Mouse (Mus musculus) cerebellum, adult 18-20 months (tissue): ENCODE results near the gene Ada.

ENCODE experiments used
- DNase-seq, 2 experiments: peaks; one replicate each; pipeline ENCODE4 v3.0.0; 2021

Ada gene

DNA sequence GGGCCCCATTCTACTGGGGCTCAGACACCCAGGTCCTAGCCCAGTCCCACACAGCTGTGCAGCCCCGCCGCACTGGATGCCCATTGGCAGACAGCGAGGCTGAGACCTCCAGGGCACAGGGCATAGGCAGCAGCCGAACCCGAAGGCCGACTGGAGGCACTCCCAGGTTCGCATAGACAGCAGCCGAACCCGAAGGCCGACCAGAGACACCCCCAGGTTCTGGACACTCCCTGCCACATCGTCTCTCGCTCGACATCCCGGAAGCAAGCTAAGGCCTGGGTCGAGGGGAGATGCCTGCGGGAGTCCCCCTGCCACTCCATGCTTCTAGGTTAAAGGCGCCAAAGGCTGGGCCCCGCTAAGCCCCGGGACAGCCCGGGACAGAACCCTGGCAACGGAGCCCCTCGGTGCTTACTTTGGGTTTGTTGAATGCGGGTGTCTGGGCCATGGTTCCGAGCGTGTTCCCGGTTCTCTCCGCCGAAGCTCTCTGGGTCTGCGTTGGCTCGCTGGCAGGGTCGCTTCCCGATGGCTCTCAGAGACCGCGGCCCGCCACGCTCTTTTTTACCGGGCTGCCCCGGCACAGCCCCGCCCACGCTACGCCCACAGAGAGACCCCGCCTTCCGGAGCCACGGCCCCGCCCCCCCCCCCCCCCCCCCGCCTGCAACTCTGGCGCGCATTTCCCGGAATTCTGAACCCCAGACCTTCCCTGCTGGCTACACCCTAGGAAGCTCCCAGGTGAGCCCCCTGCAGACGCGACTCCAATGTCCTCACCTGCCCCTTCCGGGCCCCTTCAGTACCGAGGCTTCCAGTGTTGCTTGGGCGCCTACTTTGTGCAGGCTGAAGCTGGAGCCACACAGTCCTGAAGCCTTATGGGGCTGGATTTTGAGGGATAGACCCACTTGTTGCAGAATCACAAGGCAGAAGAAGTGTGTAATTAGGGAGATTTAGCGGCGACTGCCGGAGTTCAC is at the start of gene Ada:
TSS of gene Ada (minus strand) at position 593 of the 965 bp plus-strand sequence.
- DNase-seq: peak; percentile 33 to 36

DNA sequence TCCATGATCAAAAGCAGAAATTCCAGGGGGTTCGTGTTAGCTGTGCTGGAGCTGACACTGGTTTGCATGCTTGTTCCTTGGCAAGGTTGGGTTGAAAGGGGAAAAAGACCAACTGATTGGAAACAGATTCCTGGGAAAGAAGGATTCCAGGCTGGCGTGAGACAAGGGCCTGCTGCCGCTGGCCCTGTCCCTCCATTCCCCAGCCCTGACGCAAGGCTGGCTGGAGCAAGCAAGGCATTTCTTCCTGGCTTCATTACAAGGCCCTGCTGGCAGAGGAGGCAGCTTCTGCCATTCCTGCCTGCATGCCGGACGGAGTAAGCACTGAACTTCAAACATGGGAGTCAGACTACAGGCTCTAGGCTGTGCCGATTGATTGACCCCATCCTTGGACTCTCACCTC is 48.4 kb upstream of the Ada start:
- DNase-seq: no peak

DNA sequence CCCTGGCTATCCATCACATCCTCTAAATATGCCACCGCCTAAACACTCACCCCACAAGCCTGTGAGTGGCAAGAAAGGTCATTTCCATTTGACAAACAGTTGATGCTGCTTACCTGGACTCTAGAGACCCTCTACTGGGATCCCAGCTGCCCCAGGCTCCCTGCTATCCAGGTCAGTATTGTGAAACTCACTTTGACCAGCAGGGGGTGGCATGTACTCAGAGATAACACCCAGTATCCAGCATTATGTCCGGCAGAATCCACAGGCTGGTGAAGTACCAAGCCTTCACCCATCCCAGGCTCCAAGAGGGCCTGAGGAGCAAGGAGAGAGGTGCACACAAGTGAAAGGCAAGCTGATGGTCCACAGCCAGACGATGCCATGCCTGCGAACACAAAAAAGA is 38.4 kb upstream of the Ada start:
- DNase-seq: peak; percentile 68 to 73

GRCm38 (mm10) chr2:163787709-163788108 is 37.7 kb upstream of the Ada start:
- DNase-seq: peak; percentile 58

DNA sequence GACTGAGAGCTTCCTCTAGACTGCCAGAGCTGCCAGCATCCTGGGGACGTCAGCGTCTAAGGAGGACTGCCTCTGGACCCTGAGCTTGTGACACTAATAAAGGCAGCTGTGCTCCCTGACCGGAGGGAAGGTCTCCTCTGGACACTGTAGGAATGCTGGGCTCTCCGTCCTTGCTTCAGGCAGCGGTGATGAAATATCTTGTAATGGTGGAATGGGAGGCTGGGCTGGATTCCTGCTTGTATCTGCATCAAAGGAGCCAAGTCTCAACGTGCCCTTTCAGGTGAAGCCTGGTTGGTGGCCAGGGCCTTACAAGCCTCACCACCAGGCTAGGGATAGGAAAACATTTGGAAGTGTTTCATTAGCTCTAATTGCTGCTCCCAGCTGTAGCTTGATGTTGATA is 37.0 kb upstream of the Ada start:
- DNase-seq: no peak

GRCm38 (mm10) chr2:163783901-163784300 is 33.9 kb upstream of the Ada start:
- no peak for DNase-seq

DNA sequence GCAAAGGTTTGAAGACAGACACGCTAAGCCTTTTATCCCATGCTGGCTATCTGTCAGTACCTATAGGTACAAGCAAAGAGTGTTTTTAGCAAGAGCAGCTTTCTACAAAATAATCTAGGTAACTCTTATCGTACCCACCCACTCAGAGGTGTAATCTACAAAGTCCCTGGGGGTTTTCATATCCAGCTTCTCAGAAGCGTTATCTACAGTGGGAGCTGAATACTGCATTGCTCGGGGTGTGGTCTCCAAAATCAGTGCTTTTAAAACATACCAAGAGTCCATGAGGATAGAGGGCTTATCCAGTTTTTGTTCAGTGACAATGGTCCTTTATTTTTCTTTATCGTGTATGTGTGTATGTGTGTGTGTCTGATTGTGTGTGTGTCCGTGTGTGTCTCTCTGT is 33.3 kb upstream of the Ada start:
- no peak for DNase-seq

DNA sequence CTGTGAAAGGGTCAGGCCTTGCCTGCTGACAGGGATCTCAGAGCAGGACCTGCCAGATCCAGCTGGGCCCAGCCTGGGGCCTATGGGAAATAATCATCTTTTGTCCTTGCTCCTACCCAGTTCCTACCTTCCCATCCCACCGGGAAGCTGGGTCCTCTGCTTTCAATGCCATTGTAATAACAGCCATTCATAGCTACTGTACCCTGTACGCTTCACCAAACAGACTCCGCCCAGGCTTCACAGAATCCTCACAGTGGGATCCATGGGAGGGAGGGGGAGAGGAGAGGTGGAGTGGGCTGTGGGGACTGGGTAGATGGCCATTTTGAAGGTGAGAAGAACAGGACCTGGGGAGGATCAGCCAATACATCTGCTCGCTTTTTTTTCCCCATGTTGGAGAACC is 28.9 kb upstream of the Ada start:
- no peak for DNase-seq

- no peak for DNase-seq
Observed at GRCm38 (mm10) chr2:163777061-163777460, 27.0 kb upstream of the Ada start.

GRCm38 (mm10) chr2:163776661-163777060 is 26.6 kb upstream of the Ada start:
- no peak for DNase-seq

GRCm38 (mm10) chr2:163770731-163771130 is 20.7 kb upstream of the Ada start:
- DNase-seq: no peak

DNA sequence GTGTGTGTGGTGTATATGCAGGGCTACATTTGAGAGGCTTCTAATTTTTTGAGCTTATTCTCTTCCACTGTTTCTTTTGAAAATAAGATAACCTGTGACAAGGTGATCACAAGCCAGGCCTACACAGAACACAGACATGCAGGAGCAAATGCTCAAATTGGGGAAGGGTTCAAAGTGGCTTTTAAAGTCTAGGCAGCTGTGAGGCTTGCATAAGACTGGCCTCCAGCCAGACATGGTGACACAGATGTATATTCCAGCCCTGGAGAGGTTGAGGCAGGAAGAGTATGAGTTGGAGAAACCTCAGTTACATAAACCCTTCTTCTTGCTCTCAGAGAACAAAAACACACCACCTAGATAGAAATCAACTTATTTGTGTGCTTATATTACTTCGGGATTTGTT is 16.9 kb upstream of the Ada start:
- no peak for DNase-seq

DNA sequence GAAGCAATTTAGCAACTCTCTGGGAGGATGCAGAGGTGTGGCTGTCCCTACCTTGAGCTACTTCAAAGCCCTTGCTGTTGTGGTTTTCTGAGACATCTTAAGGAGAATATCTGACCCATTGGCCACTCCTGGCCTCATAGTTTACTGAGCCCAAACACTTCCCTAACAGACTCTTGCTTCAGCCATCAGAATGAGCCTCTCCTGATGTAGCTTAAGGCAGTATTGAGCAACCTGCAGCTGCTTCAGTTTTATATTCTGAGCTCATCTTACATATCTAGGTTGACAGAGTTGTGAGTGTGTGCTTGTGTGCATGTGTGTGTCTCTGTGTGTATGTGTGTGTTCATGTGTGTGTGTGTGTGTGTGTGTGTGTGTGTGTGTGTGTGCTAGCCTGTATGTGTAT is 16.2 kb upstream of the Ada start:
- no peak for DNase-seq

DNA sequence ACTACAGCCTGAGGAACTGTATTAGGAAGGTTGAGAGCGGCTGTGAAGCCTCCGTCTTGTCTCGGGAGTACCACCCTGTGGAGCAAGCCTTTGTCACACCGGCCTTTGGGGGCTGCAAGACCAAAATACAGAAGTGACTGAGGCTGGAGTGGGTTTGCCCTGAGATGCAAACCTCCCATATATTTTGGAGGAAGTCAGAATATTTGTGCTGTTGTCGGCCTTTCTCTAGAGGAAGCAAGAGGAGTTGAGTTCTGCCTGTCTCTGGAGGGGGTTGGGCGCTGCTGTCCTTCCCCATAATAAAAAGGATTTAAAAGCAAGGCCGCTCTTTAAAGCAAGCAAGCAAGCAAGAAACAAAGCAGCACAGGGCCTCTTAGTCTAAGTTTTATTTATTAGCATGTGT is 11.4 kb upstream of the Ada start:
- no peak for DNase-seq

GRCm38 (mm10) chr2:163760589-163760988 is 10.6 kb upstream of the Ada start:
- no peak for DNase-seq

DNA sequence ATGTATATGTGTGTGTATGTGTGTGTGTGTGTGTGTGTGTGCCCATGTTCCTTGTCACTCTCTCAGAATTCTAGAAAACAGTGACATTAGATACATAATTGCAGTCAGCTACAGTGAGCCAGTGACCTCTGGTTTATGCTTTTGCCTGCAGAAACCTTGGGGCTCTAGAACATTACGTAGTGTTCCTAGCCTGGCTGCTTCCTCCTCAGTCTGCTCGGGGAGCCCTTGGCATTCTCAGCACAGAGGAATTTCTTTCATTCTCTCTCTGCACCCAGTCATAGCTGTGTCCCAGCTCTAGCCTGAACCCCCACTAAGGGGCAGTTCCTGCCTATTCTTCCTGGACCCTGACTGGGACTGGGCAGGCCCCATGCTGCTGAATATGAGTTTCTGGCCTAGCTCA is 8.1 kb upstream of the Ada start:
- no peak for DNase-seq

GRCm38 (mm10) chr2:163756723-163757122 is 6.7 kb upstream of the Ada start:
- DNase-seq: peak in 1 of 2 experiments; percentile 20

GRCm38 (mm10) chr2:163754228-163754627 is 4.2 kb upstream of the Ada start:
- no peak for DNase-seq

DNA sequence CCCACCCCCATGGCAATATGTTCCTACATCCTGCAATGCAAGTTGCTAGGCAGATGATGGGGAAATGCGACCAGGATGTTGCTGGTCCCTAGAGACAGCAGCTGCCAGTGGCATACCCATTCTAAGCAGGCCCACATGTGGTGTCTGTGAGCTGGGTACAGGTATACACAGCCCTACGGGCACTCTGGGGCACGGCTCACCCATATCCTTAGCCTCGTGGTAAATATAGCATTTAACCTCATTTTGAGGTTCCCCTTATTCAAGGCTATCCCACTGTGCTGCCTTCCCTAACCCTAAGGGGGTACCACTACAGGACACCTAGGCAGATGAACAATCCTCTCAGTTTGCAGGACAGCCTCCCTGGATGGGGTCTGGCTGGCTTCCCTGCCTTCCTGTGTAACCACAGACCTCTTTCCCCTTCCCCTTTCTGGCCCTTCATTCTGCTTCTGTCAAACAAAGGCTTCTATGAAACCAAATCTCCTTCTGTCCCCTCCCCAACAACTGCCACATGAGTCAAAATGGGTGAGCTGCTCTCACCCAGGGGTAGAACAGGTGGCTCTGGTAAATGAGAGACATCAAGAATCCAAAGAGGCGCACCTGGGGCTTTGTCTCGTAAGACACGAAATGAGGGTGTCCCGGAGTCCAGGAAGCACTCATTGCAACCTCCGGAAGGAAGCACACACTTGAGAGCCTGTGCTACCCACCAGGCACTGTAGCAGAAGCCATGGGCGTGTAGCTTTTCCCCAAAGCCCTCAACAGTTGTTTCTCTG is 5.1 kb downstream of the Ada start:
- DNase-seq: no peak

DNA sequence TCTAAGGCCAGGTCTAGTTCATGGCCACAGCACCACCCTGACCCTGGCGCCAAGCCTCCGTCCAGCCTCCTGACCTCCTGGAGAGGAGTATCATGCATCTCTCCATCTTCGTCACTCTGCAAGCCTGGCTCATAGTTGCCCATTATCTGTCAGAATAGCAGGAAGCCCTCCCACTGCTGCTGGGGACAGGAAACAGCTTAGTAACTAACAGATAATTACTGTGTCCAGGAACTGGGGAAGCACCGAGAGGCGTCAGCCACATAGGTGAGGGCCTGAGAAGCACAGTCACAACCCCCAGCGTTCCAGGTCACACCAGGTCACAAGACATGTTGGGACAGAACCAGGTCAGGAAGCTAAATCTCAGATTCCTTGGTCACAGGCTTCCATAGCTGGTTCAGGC is 6.7 kb downstream of the Ada start:
- DNase-seq: no peak

DNA sequence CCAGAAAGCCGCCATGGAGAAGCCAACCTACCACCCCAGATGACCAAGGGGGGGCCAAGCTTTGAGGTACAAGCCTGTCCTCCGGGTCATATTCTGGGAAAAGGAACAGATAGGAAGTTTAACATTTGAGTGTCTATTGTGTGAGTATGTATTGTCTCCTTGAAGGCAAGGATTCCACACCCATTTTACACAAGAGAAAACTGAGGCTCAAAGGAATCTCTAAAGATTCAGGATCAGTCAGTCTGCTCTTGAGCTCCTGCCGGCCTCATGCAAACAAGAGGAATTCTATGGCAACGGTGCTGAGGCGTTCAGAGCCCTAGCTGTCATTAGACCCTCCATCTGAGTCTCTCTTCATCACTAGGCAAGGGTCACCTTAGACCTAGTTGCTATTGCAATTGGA is 7.4 kb downstream of the Ada start:
- no peak for DNase-seq

DNA sequence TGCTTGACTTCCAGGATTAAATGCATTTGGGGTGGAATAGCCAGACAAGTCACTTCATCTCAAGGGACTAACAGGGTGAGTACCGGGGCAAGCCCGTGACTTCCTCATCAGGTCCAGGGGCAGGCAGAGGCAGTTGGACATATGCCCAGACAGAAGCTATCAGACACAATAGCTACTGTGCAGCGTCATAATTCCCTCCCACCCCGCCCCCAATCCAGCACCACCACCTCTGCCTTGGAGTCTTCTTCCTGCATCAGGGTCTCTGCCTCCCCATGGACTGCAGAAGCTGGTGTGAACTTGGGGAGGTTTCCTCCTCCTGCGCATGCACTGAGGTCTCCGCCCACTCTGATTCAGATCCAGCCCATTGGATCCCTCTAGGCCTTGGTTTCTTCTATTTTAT is 14.1 kb downstream of the Ada start:
- no peak for DNase-seq

GRCm38 (mm10) chr2:163735163-163735562 is 14.9 kb downstream of the Ada start:
- DNase-seq: no peak

DNA sequence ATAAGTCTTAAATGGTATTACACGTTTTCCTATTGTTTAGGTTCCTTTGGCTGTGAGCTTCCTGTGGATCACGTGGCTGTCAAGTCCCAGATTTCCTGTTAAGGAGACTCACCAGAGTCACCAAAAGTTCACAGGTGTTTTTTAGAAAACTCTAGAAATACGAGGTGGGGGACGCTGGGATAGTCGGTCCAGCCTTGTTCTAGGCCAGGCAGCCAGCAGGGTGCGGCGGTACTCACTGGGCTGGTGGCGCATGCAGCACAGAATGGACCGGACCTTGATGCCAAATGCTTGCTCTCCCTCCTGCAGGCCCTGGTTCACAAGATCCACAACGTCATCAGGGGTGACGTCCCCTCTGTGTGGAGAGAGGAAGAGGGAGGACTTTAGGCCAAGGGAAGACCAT is 18.0 kb downstream of the Ada start:
- DNase-seq: no peak
